Mouse (Mus musculus) forebrain, embryonic 11.5 days (tissue): ENCODE measurements around the gene Gja5. TPM values are rescaled to one million over a fixed set of nuclear protein-coding genes. Genes with fewer than 3 reads are reported as not detected.
A peak's percentile ranks its signal among the peaks of the same experiment; 100 is the strongest.

ENCODE experiments used
- ATAC-seq: fragments of 200-750 bp; cut with Nextera tagmentation; replicated peaks from 2 replicates; pipeline ENCODE4 v1.8.0; 2017; ENCODE audit warnings: moderate TSS enrichment; ENCODE audit not compliant: low FRiP score
- DNase-seq: peaks from one replicate; pipeline ENCODE4 v3.0.0-alpha.2; 2017; ENCODE audit warnings: low spot score
- H3K27ac ChIP-seq: fragments of 300-500 bp; sonication (generic); 2 replicates; pipeline ENCODE4 v1.5.1; 2014; ENCODE audit warnings: low read depth, low read length
- H3K27me3 ChIP-seq: fragments of 300-500 bp; sonication (generic); 2 replicates; pipeline ENCODE4 v1.6.1; 2014; ENCODE audit warnings: mild to moderate bottlenecking, low read length, mixed read lengths; ENCODE audit not compliant: control insufficient read depth, insufficient read depth
- H3K36me3 ChIP-seq: fragments of 300-500 bp; sonication (generic); 2 replicates; pipeline ENCODE4 v1.6.1; 2014; ENCODE audit warnings: mild to moderate bottlenecking, low read length, moderate library complexity, mixed read lengths; ENCODE audit not compliant: control insufficient read depth, insufficient read depth
- H3K4me1 ChIP-seq: fragments of 300-500 bp; sonication (generic); replicated peaks from 2 replicates; pipeline ENCODE4 v1.6.1; 2014; ENCODE audit warnings: low read length, mixed read lengths; ENCODE audit not compliant: control insufficient read depth, insufficient read depth
- H3K4me2 ChIP-seq: fragments of 300-500 bp; sonication (generic); 2 replicates; pipeline ENCODE4 v1.6.1; 2014; ENCODE audit warnings: low read depth, mild to moderate bottlenecking, low read length, moderate library complexity, mixed read lengths; ENCODE audit not compliant: severe bottlenecking
- H3K4me3 ChIP-seq: fragments of 300-500 bp; sonication (generic); 2 replicates; pipeline ENCODE4 v1.5.1; 2014; ENCODE audit warnings: low read depth, low read length
- H3K9ac ChIP-seq: fragments of 300-500 bp; sonication (generic); 2 replicates; pipeline ENCODE4 v1.6.1; 2014; ENCODE audit warnings: low read length
- H3K9me3 ChIP-seq: fragments of 300-500 bp; sonication (generic); 2 replicates; pipeline ENCODE4 v1.6.1; 2016; ENCODE audit warnings: low read length, mixed read lengths; ENCODE audit not compliant: control insufficient read depth
- WGBS: fragments of 180-500 bp; shearing (Covaris S2); extraction: QIAGEN DNeasy Blood & Tissue Kit; methylation state at CpG from one replicate; pipeline ENCODE4 v1.1.7; 2014; 5-methylcytosine and 5-hydroxymethylcytosine counted together
- polyA plus RNA-seq: library from polyadenylated mRNA; unstranded; fragments of >200 nt; fragmentation: Nextera tagmentation; extraction: Ambion mirVana; gene quantifications from 2 replicates; pipeline ENCODE4 v1.2.1, GENCODE M21; 2014

The Gja5 gene
- 2.5 TPM in 2 replicates for polyA plus RNA-seq

DNA sequence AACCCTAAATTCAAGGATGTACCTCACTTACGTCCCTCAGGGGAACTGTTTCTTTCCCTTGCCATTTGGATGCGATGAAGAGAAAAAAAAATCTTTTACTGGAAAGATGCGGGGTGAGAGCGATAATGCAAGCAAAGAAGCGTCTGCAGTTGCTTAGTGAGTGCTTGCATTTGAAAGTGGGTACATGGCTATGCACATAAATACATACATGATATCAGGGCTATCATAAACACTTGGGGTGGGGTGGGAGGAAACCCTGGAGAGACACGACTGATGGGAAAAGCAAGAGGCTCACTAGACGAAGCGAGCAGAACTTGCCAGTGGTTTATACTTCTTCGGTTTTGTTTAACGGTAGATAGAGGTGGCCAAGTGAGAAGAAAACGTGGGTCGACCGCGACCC is at the start of gene Gja5:
TSS of gene Gja5 (plus strand) at position 301 of the 400 bp plus-strand sequence.
- no peak within 1 kb of the TSS for H3K27ac ChIP-seq
- peaks cover 5% of the 10 kb centered on the region; the same call in 1 of the 2 replicates for H3K4me1 ChIP-seq
- H3K4me2 ChIP-seq, result peak within 1 kb of the TSS; percentile 96
- ATAC-seq, result no peak
- peak within 1 kb of the TSS; percentile 95 for H3K4me3 ChIP-seq
- DNase-seq, result no peak
- WGBS, result 14% methylated on average over 14 of the region's 14 CpGs
- no peaks in the 10 kb centered on the region for H3K36me3 ChIP-seq
- H3K9me3 ChIP-seq, result no peaks in the 10 kb centered on the region
- H3K9ac ChIP-seq, result peak within 1 kb of the TSS; percentile 87
- H3K27me3 ChIP-seq, result peaks cover 2% of the 10 kb centered on the region; the same call in 1 of the 2 replicates

DNA sequence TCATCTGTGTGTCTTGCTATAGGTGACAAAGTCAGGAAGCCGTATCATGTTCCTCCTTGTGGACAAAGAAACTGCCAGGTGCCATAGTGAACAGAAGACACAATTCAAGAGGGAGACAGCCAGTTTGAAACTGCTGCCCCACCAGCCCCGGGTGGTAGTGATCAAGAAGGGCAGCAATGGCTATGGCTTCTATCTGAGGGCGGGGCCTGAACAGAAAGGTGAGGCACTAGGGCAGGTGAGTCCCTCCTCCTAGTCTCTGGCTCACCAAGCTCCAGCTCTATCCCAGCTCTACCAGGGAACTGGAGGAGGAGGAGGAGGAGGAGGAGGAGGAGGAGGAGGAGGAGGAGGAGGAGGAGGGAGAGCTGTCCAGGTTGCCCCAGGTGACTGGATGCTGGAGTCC is 48.7 kb upstream of the Gja5 start:
- Histone ChIP-seq H3K4me1 (no peaks in the 10 kb centered on the region), H3K9ac (no peak overlapping the region), H3K27ac (no peak overlapping the region), H3K4me2 (no peak overlapping the region), H3K9me3 (no peaks in the 10 kb centered on the region), H3K27me3 (no peaks in the 10 kb centered on the region), H3K4me3 (no peak overlapping the region), H3K36me3 (no peaks in the 10 kb centered on the region)
- no peak for DNase-seq
- WGBS, result 81% methylated on average over 3 of the region's 3 CpGs
- ATAC-seq, result no peak

DNA sequence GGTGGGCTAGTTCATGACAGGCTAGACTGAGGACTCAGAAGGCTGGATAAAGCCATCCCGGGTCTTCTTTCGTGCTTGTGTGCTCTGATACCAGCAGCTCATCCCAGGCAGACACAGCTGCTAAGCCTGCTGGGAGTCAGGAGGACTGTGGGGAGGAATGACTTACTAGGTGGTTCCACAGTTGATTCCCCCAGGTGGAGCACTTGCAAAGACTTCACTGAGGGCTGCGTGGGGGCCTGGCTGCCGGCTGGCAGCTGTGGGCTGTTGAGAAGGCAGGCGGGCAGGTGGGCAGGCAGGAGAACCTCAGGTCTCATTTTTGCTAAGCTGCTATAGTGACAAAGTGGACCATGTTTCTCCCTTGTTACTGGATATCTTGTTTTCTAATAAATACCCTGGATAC is 44.0 kb upstream of the Gja5 start:
- H3K27ac ChIP-seq, result no peak overlapping the region
- 96% methylated on average over 5 of the region's 5 CpGs for WGBS
- no peak overlapping the region for H3K9ac ChIP-seq
- H3K27me3 ChIP-seq, result no peaks in the 10 kb centered on the region
- ATAC-seq (no peak), DNase-seq (no peak)
- H3K4me1 ChIP-seq, result no peaks in the 10 kb centered on the region
- H3K4me3 ChIP-seq, result no peak overlapping the region
- H3K4me2 ChIP-seq, result no peak overlapping the region
- no peaks in the 10 kb centered on the region for H3K36me3 ChIP-seq
- H3K9me3 ChIP-seq, result no peaks in the 10 kb centered on the region

DNA sequence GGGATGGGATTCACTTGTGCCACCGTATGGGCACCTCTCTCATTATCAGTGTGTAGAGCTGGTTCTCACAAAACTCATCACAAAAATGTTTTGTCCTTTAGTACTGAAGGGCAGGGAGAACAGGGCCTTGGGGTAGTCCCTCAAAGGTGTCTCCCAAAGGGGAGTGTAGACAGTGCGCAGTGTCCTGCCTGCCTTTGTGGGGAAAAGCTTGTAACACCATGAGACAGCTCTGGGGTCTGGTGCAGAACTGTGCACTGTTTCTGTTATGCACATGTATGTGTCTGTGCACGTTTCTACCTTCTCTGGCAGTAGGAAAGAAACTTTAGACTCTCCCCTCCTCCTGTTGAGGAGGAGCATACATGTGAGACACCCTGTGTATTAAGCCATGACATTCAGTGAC is 36.6 kb upstream of the Gja5 start:
- no peak overlapping the region for H3K9ac ChIP-seq
- no peaks in the 10 kb centered on the region; the same call in 1 of the 2 replicates for H3K36me3 ChIP-seq
- no peaks in the 10 kb centered on the region for H3K4me1 ChIP-seq
- no peak overlapping the region for H3K4me2 ChIP-seq
- no peaks in the 10 kb centered on the region for H3K27me3 ChIP-seq
- no peaks in the 10 kb centered on the region for H3K9me3 ChIP-seq
- 92% methylated on average over 3 of the region's 3 CpGs for WGBS
- no peak overlapping the region for H3K4me3 ChIP-seq
- ATAC-seq, result no peak
- DNase-seq, result no peak
- no peak overlapping the region for H3K27ac ChIP-seq

DNA sequence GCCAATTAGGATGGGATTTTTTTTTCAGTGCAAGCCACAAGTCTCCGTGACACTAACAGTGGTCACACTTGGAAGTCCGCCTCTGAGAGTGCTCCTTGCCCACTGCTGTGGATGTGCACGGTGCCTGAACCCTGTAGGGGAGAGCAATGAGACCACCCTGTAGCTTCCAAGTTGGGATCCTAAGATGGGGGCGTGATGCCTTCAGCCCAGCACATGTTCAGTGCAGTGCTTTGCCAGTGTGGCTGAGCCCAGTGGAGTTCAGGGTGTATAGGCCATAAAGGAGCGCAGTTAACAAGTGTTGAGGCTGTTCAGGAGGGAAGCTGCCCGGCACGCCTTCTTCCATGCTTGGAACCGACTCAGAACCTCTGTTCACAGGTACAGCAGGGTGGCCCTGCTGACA is 35.9 kb upstream of the Gja5 start:
- Histone ChIP-seq H3K4me3 (no peak overlapping the region), H3K4me2 (no peak overlapping the region), H3K27ac (no peak overlapping the region), H3K4me1 (no peaks in the 10 kb centered on the region), H3K36me3 (no peaks in the 10 kb centered on the region; the same call in none of the 2 replicates), H3K27me3 (no peaks in the 10 kb centered on the region), H3K9ac (no peak overlapping the region), H3K9me3 (no peaks in the 10 kb centered on the region)
- WGBS, result 90% methylated on average over 8 of the region's 8 CpGs
- no peak for DNase-seq
- ATAC-seq, result no peak

DNA sequence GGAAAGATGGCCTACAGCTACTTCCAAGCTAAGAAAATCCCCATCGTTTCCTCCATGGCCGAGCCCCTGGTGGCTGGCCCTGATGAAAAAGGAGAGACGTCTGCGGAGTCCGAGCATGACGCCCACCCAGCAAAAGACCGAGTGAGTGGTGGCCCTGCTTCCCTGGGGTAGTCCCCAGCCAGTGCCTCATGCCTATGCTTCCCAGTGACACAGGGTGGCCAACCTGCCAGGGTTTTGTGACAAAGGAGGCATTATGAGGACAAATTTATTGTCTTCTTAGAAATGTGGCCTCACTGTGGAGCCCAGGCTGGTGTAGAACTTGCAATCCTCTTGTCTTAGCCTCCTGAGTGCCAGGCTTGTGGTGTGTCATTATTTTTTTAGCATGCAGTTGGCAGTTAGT is 35.4 kb upstream of the Gja5 start:
- Histone ChIP-seq H3K27ac (no peak overlapping the region), H3K36me3 (no peaks in the 10 kb centered on the region; the same call in none of the 2 replicates)

DNA sequence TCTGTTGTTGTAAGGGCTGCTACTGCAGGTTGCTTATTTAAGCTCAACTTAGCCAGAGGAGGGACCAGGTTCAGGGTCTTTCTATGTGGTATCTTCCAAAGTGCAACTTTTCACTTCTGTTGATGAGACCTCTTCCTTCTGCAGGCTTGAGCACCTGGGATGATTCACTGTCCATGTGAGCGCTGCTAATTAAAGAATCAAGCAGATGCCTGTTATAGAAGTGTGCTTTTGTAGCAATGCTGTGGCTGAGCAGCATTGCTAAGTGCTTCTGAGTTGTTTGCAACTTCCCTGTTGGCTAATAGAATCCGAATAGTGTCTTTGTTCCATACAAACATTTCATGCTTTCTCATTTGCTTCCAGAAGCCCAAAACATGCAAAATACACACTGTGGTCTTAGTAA is 34.2 kb upstream of the Gja5 start:
- H3K27ac ChIP-seq, result no peak overlapping the region
- H3K27me3 ChIP-seq, result no peaks in the 10 kb centered on the region
- 88% methylated on average over 2 of the region's 2 CpGs for WGBS
- H3K9ac ChIP-seq, result no peak overlapping the region
- no peak for ATAC-seq
- no peak for DNase-seq
- no peaks in the 10 kb centered on the region for H3K9me3 ChIP-seq
- no peaks in the 10 kb centered on the region; the same call in none of the 2 replicates for H3K36me3 ChIP-seq
- H3K4me1 ChIP-seq, result no peaks in the 10 kb centered on the region
- H3K4me3 ChIP-seq, result no peak overlapping the region
- H3K4me2 ChIP-seq, result no peak overlapping the region

More for the DNA sequence above, 35.4 kb upstream of the Gja5 start:
- H3K27me3 ChIP-seq, result no peaks in the 10 kb centered on the region
- no peak overlapping the region for H3K9ac ChIP-seq
- no peaks in the 10 kb centered on the region for H3K9me3 ChIP-seq
- H3K4me1 ChIP-seq, result no peaks in the 10 kb centered on the region
- no peak overlapping the region for H3K4me3 ChIP-seq
- H3K4me2 ChIP-seq, result no peak overlapping the region
- DNase-seq (no peak), ATAC-seq (no peak)
- WGBS, result 92% methylated on average over 7 of the region's 7 CpGs

DNA sequence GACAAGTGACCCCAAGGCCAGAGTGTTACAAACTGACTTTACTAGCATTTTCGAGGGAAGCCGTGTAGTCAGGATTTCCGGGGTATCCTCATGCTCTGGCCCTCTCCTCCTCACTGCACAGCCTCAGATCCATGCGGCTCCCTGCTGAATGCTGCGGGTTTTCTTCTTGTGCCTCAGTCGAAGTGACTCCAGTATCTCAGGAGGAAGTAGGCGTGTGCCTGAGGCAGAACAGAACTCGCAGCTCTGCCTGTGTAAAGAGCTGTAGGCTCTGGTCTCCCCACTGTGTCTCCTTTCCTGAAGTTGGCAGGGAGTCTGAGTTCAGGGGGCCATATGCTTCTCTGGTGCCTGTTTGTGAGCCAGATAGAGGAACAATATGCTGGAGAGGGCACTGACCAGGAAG is 33.4 kb upstream of the Gja5 start:
- H3K4me3 ChIP-seq, result no peak overlapping the region
- no peaks in the 10 kb centered on the region for H3K4me1 ChIP-seq
- no peak for DNase-seq
- WGBS, result 89% methylated on average over 8 of the region's 8 CpGs
- H3K36me3 ChIP-seq, result no peaks in the 10 kb centered on the region; the same call in none of the 2 replicates
- no peak for ATAC-seq
- no peak overlapping the region for H3K27ac ChIP-seq
- no peaks in the 10 kb centered on the region for H3K9me3 ChIP-seq
- H3K27me3 ChIP-seq, result no peaks in the 10 kb centered on the region
- no peak overlapping the region for H3K4me2 ChIP-seq
- no peak overlapping the region for H3K9ac ChIP-seq

DNA sequence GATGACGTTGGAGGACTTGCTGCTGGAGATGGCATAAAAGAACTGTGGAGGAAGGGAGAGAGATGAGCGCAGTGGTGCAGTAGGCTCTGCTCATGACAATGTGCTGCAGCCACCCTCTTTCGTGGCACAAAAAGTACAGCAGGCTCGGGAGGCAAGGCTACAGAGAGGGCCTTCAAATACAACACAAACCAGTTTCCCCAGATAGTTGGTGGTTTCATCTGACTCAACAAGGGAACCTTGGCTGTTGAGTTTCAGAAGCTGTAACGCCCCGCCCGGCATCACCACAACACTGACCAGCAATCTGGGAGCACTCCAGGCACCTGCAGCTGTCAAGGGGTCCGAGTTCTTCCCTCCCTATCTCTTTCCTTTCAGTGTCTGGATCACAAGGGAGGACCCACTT is 32.0 kb upstream of the Gja5 start:
- no peak overlapping the region for H3K9ac ChIP-seq
- H3K4me1 ChIP-seq, result no peaks in the 10 kb centered on the region
- no peak overlapping the region for H3K4me2 ChIP-seq
- 95% methylated on average over 8 of the region's 8 CpGs for WGBS
- no peak for ATAC-seq
- no peak for DNase-seq
- no peaks in the 10 kb centered on the region for H3K9me3 ChIP-seq
- H3K27me3 ChIP-seq, result no peaks in the 10 kb centered on the region
- no peaks in the 10 kb centered on the region; the same call in none of the 2 replicates for H3K36me3 ChIP-seq
- no peak overlapping the region for H3K27ac ChIP-seq
- H3K4me3 ChIP-seq, result no peak overlapping the region
